Mouse (Mus musculus): ENCODE measurements around the gene Fbxo41. TPM values are rescaled to one million over a fixed set of nuclear protein-coding genes. Genes with fewer than 3 reads are reported as not detected.

The Fbxo41 gene
- polyA plus RNA-seq, 1 experiment from 2014 or later = 2.7 TPM

DNA sequence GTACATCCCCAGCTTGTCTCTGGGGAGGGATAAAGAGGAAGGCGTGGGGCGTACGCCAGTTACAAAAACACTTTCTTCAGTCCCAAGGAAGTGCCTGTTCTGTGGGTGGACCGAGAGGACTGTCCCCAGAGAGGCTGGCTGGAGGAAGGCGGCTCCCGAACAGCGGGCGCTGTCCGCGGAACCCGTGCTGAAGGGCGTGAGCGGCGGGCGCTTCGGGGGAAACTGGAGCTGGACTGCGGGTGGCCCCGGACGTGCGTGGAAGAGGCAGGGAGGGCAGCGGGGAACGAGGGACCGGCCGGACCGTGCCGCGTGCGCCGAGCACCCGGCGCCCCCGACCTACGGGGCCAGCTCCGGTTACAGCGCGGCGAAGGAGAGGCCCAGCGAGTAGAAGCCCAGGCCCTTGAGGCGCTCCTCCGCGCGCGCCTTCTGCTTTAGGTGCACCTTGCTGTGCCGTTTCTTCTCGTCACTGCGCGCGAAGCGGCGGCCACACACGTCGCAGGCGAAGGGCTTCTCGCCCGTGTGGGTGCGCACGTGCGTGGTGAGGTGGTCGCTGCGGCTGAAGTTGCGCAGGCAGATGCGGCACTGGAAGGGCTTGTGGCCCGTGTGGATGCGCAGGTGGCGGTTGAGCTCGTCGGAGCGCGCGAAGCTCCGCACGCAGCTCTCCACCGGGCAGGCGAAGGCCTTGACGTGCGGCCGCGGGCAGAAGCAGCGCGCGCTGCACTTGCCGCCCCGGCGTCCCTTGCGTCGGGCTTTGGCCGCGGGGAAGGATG, 8.7 kb upstream of the Fbxo41 start:
- no peak for ATAC-seq
- no peak overlapping the region for H3K27ac ChIP-seq
- H3K9me3 ChIP-seq (replicated peaks) = no peaks in the 10 kb centered on the region
- H3K27me3 ChIP-seq = peaks cover 87% of the 10 kb centered on the region
- 0 out of 2 replicates have a peak overlapping the region, but pooled peaks have one; percentile 30 for H3K9ac ChIP-seq
- no peaks in the 10 kb centered on the region for H3K36me3 ChIP-seq (ENCODE audit: poor library complexity, severe bottlenecking)
- peak overlapping the region; percentile 46 for H3K4me3 ChIP-seq
- H3K4me2 ChIP-seq = peak overlapping the region; percentile 79
- under 1% methylated on average over 87 of the region's 88 CpGs for WGBS
- peaks cover 28% of the 10 kb centered on the region for H3K4me1 ChIP-seq

- WGBS = under 1% methylated on average over 6 of the region's 6 CpGs
- no peak overlapping the region for H3K4me2 ChIP-seq
- H3K4me3 ChIP-seq = no peak overlapping the region
- no peaks in the 10 kb centered on the region for H3K9me3 ChIP-seq (replicated peaks)
- H3K27me3 ChIP-seq = peaks cover 79% of the 10 kb centered on the region
- no peaks in the 10 kb centered on the region for H3K36me3 ChIP-seq (ENCODE audit: poor library complexity, severe bottlenecking)
- no peak overlapping the region for H3K9ac ChIP-seq
- no peak for ATAC-seq
- peaks cover 28% of the 10 kb centered on the region for H3K4me1 ChIP-seq
- no peak overlapping the region for H3K27ac ChIP-seq
These were observed 7.7 kb upstream of the Fbxo41 start for GRCm38 (mm10) chr6:85510476-85510875.

- no peak overlapping the region for H3K27ac ChIP-seq
- H3K4me1 ChIP-seq = peaks cover 25% of the 10 kb centered on the region
- no peaks in the 10 kb centered on the region for H3K36me3 ChIP-seq (ENCODE audit: poor library complexity, severe bottlenecking)
- 41% methylated on average over 5 of the region's 5 CpGs for WGBS
- no peak overlapping the region for H3K4me2 ChIP-seq
- H3K9me3 ChIP-seq (replicated peaks) = no peaks in the 10 kb centered on the region
- no peak for ATAC-seq
- no peak overlapping the region for H3K9ac ChIP-seq
- no peak overlapping the region for H3K4me3 ChIP-seq
- H3K27me3 ChIP-seq = peaks cover 67% of the 10 kb centered on the region
These were observed 5.8 kb upstream of the Fbxo41 start for GRCm38 (mm10) chr6:85508602-85509001.

DNA sequence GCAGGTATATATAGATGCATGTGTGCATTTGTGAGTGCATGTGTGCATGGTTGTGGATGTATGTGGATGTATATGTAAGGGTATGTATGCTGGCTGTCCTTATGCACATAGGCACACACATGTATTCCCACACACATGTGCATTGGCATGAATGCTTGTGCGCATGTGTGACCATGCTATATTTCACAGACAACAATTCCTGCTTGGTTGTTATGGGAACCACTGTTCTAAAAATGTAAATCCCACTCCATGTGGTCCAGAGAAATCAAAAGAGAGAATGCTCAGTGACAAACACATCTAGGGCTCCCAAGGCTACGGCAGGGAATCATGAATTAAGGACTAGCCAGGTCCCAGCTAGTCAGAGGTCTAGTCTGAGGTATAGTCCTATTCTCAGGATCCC, 2.1 kb upstream of the Fbxo41 start:
- WGBS = 55% methylated on average over 2 of the region's 2 CpGs
- H3K36me3 ChIP-seq (ENCODE audit: poor library complexity, severe bottlenecking) = no peaks in the 10 kb centered on the region
- no peaks in the 10 kb centered on the region for H3K9me3 ChIP-seq (replicated peaks)
- ATAC-seq = no peak
- peaks cover 37% of the 10 kb centered on the region for H3K27me3 ChIP-seq
- no peak overlapping the region for H3K4me3 ChIP-seq
- H3K27ac ChIP-seq = no peak overlapping the region
- H3K9ac ChIP-seq = no peak overlapping the region
- H3K4me1 ChIP-seq = peaks cover 16% of the 10 kb centered on the region
- H3K4me2 ChIP-seq = no peak overlapping the region

GRCm38 (mm10) chr6:85502103-85502910, 487 bp downstream of the Fbxo41 start:
- Histone ChIP-seq H3K27me3 (peaks cover 19% of the 10 kb centered on the region), H3K27ac (peak overlapping the region; percentile 49), H3K36me3 (ENCODE audit: poor library complexity, severe bottlenecking) (no peaks in the 10 kb centered on the region), H3K4me1 (peaks cover 16% of the 10 kb centered on the region), H3K4me2 (peak overlapping the region; percentile 85), H3K4me3 (peak overlapping the region; percentile 79), H3K9me3 (replicated peaks) (no peaks in the 10 kb centered on the region), H3K9ac (peak overlapping the region; percentile 78)
- WGBS = 1% methylated on average over 36 of the region's 37 CpGs
- ATAC-seq = peak; percentile 82

DNA sequence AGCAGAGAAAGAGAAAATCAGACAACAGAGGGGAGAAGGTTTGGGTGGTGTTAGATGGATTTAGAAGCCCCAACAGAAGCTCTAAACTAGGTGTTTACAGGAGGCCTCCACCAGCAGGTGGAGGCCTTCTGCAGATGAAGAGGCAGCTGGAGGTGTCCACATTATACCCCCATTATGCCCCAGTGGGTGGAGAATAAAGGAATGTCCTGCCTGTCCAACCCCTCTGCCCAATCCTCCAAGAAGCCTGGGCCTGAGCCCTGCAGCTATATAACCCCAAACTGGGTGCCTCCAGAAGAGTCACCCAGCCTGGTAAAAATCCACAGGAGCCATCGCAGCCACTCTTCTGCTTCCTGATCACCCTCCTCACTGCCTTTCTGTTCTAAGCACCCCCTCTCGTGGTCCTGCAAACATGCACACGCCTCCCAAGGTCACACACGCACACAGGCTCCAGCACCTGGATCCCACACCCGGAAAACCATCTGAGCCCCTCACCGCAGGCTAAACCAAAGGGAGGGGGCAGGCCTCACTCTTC, 1.2 kb downstream of the Fbxo41 start:
- Histone ChIP-seq H3K4me2 (peak overlapping the region; percentile 85), H3K4me1 (peaks cover 16% of the 10 kb centered on the region), H3K36me3 (ENCODE audit: poor library complexity, severe bottlenecking) (no peaks in the 10 kb centered on the region), H3K9ac (peak overlapping the region; percentile 78), H3K4me3 (peak overlapping the region; percentile 79), H3K9me3 (replicated peaks) (no peaks in the 10 kb centered on the region), H3K27ac (peak overlapping the region; percentile 49; the same call in 1 of the 2 replicates), H3K27me3 (peaks cover 14% of the 10 kb centered on the region)
- ATAC-seq = no peak; the same call in 1 of the 2 replicates
- 9% methylated on average over 6 of the region's 6 CpGs for WGBS

GRCm38 (mm10) chr6:85500416-85500815, 2.4 kb downstream of the Fbxo41 start:
- H3K36me3 ChIP-seq (ENCODE audit: poor library complexity, severe bottlenecking) = no peaks in the 10 kb centered on the region
- no peak overlapping the region for H3K9ac ChIP-seq
- ATAC-seq = no peak
- no peak overlapping the region for H3K27ac ChIP-seq
- H3K4me2 ChIP-seq = no peak overlapping the region
- WGBS = 87% methylated on average over 1 of the region's 1 CpGs
- peaks cover 16% of the 10 kb centered on the region for H3K4me1 ChIP-seq
- H3K9me3 ChIP-seq (replicated peaks) = no peaks in the 10 kb centered on the region
- H3K27me3 ChIP-seq = peaks cover 14% of the 10 kb centered on the region
- H3K4me3 ChIP-seq = no peak overlapping the region

GRCm38 (mm10) chr6:85498147-85498546, 4.6 kb downstream of the Fbxo41 start:
- H3K9ac ChIP-seq = no peak overlapping the region
- 76% methylated on average over 9 of the region's 9 CpGs for WGBS
- no peaks in the 10 kb centered on the region for H3K36me3 ChIP-seq (ENCODE audit: poor library complexity, severe bottlenecking)
- no peak overlapping the region for H3K27ac ChIP-seq
- ATAC-seq = no peak
- H3K4me3 ChIP-seq = no peak overlapping the region
- H3K4me1 ChIP-seq = peaks cover 13% of the 10 kb centered on the region
- H3K9me3 ChIP-seq (replicated peaks) = no peaks in the 10 kb centered on the region
- H3K27me3 ChIP-seq = 0 out of 2 replicates have a peak, but pooled peaks cover 3% of the 10 kb centered on the region
- no peak overlapping the region for H3K4me2 ChIP-seq

DNA sequence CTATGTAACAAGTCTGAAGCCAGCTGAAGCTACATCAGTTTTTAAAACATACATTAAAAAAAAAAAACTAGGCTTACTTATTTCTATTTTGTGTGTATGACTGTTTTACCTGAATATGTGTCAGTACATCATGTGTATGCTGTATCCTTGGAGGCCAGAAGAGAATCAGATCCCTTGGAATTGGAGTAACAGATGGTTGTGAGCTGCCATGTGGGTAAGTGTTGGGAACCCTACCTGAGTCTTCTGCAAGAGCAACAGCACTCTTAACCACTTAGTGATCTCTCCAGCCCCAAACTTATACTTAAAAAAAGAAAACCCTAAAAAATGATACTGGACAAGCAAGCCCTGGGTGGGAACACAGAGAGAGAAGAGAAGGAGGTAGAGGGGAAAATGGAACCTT, 5.8 kb downstream of the Fbxo41 start:
- no peaks in the 10 kb centered on the region for H3K36me3 ChIP-seq (ENCODE audit: poor library complexity, severe bottlenecking)

DNA sequence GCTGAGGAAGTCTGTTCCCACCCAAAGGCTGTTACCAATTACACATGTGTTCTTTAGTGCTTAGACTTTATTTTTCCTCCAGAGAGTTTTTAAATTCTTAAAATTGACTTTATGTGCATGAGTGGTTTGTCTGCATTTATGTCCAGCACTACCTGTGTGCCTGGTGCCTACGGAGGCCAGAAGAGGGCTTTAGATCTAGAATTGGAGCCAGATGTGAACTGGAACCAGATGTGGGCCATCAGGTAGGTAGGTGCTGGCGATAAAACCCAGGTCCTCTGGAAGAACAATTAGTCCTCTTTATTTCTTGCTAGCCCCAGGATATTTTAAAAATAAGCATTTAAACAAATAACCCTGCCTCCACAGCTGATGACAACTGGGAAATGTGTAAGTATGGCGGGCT, 11.2 kb downstream of the Fbxo41 start:
- WGBS = 93% methylated on average over 3 of the region's 3 CpGs
- Histone ChIP-seq H3K4me2 (no peak overlapping the region), H3K36me3 (ENCODE audit: poor library complexity, severe bottlenecking) (no peaks in the 10 kb centered on the region), H3K27ac (no peak overlapping the region), H3K4me3 (no peak overlapping the region), H3K4me1 (no peaks in the 10 kb centered on the region), H3K9me3 (replicated peaks) (no peaks in the 10 kb centered on the region), H3K27me3 (peaks cover 5% of the 10 kb centered on the region; the same call in 1 of the 2 replicates), H3K9ac (no peak overlapping the region)
- ATAC-seq = no peak

More for the DNA sequence above, 5.8 kb downstream of the Fbxo41 start:
- H3K27ac ChIP-seq = no peak overlapping the region
- no peak overlapping the region for H3K9ac ChIP-seq
- H3K4me3 ChIP-seq = no peak overlapping the region
- H3K4me1 ChIP-seq = peaks cover 6% of the 10 kb centered on the region
- no peaks in the 10 kb centered on the region for H3K9me3 ChIP-seq (replicated peaks)
- 0 out of 2 replicates have a peak, but pooled peaks cover 2% of the 10 kb centered on the region for H3K27me3 ChIP-seq
- no peak overlapping the region for H3K4me2 ChIP-seq
- ATAC-seq = no peak

GRCm38 (mm10) chr6:85490252-85490651, 12.5 kb downstream of the Fbxo41 start:
- Histone ChIP-seq H3K27me3 (peaks cover 18% of the 10 kb centered on the region), H3K4me2 (no peak overlapping the region), H3K9ac (no peak overlapping the region), H3K9me3 (replicated peaks) (no peaks in the 10 kb centered on the region), H3K4me3 (no peak overlapping the region), H3K36me3 (ENCODE audit: poor library complexity, severe bottlenecking) (no peaks in the 10 kb centered on the region), H3K27ac (no peak overlapping the region), H3K4me1 (no peaks in the 10 kb centered on the region)
- no peak for ATAC-seq
- 94% methylated on average over 4 of the region's 4 CpGs for WGBS

GRCm38 (mm10) chr6:85489717-85490116, 13.1 kb downstream of the Fbxo41 start:
- Histone ChIP-seq H3K4me2 (no peak overlapping the region), H3K27me3 (peaks cover 24% of the 10 kb centered on the region), H3K36me3 (ENCODE audit: poor library complexity, severe bottlenecking) (no peaks in the 10 kb centered on the region), H3K4me1 (peaks cover under 1% of the 10 kb centered on the region; the same call in 1 of the 2 replicates), H3K4me3 (no peak overlapping the region), H3K27ac (no peak overlapping the region), H3K9me3 (replicated peaks) (no peaks in the 10 kb centered on the region), H3K9ac (no peak overlapping the region)
- no peak for ATAC-seq
- WGBS = 75% methylated on average over 3 of the region's 3 CpGs

Data from forebrain, embryonic 13.5 days (tissue).